Mouse (Mus musculus) embryonic stem cell, embryonic (primary cell): Measurements from ENCODE around the gene Olfr1230.

Experiments
- CTCF ChIA-PET, 4 experiments: fragments of 300-600 bp in 2 of 4; fragments of 350-600 bp in 2 of 4; sonication (Branson Sonifier 250); formaldehyde crosslinking; loops; one replicate each; lab custom pipeline; 2022; ENCODE audit warnings: inconsistent platforms in 2 of 4; lab: Charles Lee
- POLR2A ChIA-PET, 4 experiments: fragments of 300-600 bp in 2 of 4; fragments of 350-600 bp in 2 of 4; sonication (Branson Sonifier 250); formaldehyde crosslinking; loops; one replicate each; lab custom pipeline; 2022; ENCODE audit warnings: antibody characterized with exemption in 4 of 4, inconsistent platforms in 1 of 4; lab: Charles Lee

The Olfr1230 gene

GRCm38 (mm10) chr2:89297168-89297567 is at the start of gene Olfr1230:
Olfr1230 (minus strand) TSS chr2:89297268.
- CTCF ChIA-PET, result no interaction called here
- POLR2A ChIA-PET, result no interaction called here

GRCm38 (mm10) chr2:89342298-89342697 is 45.2 kb upstream of the Olfr1230 start, which contains the start of gene Olfr1233:
Olfr1233 (minus strand) TSS chr2:89342398.
- POLR2A ChIA-PET, result no interaction called here

GRCm38 (mm10) chr2:89329575-89329974 is 32.5 kb upstream of the Olfr1230 start, which contains the start of gene Olfr1232:
Olfr1232 (minus strand) TSS chr2:89329675.
- CTCF ChIA-PET, result no interaction called here
- POLR2A ChIA-PET, result no interaction called here

More at GRCm38 (mm10) chr2:89342298-89342697, 45.2 kb upstream of the Olfr1230 start, which contains the start of gene Olfr1233:
- CTCF ChIA-PET, result no interaction called here

GRCm38 (mm10) chr2:89306974-89307373 is 9.9 kb upstream of the Olfr1230 start, which contains the start of gene Olfr1231:
Olfr1231 (minus strand) TSS chr2:89307074.
- POLR2A ChIA-PET, result no interaction called here
- CTCF ChIA-PET, result no interaction called here

GRCm38 (mm10) chr2:89287914-89288313 is 9.2 kb downstream of the Olfr1230 start, which contains the start of gene Olfr1229:
Olfr1229 (minus strand) TSS chr2:89288014.
- ChIA-PET POLR2A (no interaction called here), CTCF (interaction anchor here in 1 of 4 experiments (0.6 kb wide), 1 partner anchor 38 kb away, joined by 3 read pairs; no protein-coding TSS in a partner anchor)

GRCm38 (mm10) chr2:89253962-89254361 is 43.1 kb downstream of the Olfr1230 start, which contains the start of gene Olfr1228:
Olfr1228 (minus strand) TSS chr2:89254062.
- POLR2A ChIA-PET, result interaction anchor here in 1 of 4 experiments (0.6 kb wide), 1 partner anchor 53 kb away, joined by 3 read pairs; no protein-coding TSS in a partner anchor
- CTCF ChIA-PET, result no interaction called here
